Mouse (Mus musculus) adrenal gland, adult (tissue): Measurements from ENCODE around the gene Otog.

Experiments used
- DNase-seq, 2 experiments: peaks; one replicate each; pipeline ENCODE4 v3.0.0; 2022 to 2023; ENCODE audit warnings: low spot score in 1 of 2; ENCODE audit not compliant: inconsistent age in 2 of 2

Gene Otog

GRCm38 (mm10) chr7:46240696-46241095 is at the start of gene Otog:
Otog (plus strand) TSS chr7:46240987.
- DNase-seq = no peak

- no peak for DNase-seq
These were observed 45.4 kb upstream of the Otog start for GRCm38 (mm10) chr7:46195356-46195755.

DNA sequence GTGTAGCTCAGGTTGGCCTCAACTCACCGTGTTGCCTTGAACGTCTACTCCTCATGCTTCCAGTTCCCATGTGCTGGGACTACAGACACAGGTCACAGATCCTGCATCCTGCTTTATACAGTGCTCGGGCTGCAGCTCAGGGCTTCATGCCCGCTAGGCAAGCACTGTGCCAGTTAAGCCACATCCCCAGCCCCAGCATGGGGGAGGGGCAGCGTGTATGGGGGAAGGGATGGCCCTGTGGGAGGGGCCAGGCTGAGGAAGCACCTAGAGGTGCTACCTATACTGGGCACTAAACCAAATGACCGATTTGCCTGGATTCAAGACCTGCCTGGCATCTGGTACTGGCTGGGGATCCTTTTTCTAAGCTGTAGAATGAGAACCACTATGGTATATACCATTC is 40.8 kb upstream of the Otog start:
- DNase-seq = no peak

DNA sequence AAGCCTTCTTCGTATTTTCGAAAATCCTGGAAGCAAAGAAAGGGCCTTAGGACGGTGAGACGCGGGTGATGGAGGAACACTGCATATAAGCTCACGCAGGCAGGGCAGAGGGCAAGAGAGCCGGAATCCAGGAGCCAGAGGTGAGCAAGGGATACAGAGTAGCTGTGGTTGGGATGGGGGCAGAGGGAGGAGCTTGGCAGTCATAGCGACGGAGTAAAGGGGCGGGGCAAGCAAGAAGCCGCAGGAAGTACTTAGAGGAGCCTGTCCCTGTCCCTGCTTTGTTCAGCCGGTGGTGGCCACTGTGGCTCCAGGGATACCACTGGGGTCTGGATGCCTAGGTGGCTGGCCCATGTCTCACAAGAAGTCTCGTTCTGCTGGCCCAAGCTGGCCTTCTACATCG is 39.1 kb upstream of the Otog start:
- no peak for DNase-seq

- peak; percentile 18 to 68 for DNase-seq
These were observed 36.7 kb upstream of the Otog start for GRCm38 (mm10) chr7:46204046-46204471.

DNA sequence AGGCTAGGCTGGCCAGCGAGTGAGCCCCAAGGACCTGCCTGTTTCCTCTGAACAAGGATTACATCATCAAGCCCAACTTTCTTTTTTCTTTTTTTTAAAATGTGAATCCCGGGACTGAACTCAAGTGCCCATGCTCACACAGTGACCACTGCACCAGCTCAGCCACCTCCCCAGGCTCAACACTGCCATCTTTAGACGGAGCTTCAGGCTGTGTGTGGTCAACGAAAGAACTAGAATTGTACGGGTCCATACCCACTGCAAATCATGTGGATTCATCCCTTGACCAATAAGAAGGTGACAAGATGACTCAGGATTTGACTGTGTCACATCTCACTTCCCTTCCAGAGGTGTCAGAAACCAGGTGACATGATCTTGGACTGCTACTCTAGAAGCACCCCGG is 36.0 kb upstream of the Otog start:
- no peak for DNase-seq

GRCm38 (mm10) chr7:46208131-46208530 is 32.7 kb upstream of the Otog start:
- DNase-seq = no peak

DNA sequence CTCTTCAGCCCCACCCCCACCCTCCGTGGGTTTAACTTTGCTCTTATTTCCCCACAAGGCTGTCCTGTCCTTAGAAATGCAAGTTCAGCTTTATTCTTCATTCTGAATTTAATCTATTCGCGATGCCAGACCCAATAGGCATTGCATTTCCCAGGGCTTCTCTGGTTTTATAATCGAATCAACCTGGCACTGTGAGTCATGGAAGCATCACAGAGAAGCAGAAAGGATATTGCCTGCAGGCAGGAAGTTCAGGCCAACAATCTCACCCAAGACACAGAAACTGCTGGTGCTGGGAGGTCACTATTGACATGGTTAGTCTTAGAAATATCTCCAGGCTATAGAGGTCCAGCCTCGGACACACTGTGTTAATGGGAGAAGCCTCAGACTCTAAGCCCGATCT is 30.5 kb upstream of the Otog start:
- peak; percentile 11 to 32 for DNase-seq

DNA sequence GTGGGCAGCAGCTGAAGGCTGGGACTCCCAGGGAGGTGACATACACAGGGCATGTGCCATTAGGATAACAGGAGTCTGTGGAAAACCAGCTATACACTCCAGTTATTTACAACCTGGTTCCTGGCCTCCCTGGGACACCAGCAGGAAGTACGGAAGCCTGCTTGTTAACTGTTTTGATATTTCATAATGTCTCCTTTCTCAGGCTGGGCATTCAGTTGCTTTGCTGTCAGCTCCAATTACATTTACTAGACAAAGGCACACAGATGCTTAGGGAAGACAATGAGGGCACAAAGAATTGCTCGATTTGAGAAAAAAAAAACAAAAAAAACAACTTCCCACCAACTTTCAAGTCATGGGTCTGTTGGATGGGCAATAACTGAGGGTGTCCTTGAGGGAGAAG is 24.3 kb upstream of the Otog start:
- no peak for DNase-seq

DNA sequence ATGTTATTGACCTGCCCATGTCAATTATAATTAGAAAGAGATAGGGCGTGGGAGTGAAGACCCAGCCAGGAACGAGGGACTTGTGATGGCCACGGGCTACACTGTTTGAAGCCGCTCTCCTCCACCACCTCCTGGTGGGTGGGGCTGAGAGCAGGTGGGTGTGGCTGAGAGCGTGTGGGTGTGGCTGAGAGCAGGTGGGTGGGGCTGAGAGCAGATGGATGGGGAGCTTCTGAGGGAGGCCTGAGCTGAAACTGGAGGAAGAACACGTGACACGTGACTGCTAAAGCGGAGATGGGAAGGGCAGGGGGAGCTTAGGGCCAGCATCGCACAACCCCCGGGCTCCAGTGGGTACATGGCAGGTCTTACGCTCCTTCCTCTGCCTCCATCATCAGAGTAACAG is 22.4 kb upstream of the Otog start:
- no peak for DNase-seq

- DNase-seq = no peak
These were observed 20.1 kb upstream of the Otog start for GRCm38 (mm10) chr7:46220591-46221129.

DNA sequence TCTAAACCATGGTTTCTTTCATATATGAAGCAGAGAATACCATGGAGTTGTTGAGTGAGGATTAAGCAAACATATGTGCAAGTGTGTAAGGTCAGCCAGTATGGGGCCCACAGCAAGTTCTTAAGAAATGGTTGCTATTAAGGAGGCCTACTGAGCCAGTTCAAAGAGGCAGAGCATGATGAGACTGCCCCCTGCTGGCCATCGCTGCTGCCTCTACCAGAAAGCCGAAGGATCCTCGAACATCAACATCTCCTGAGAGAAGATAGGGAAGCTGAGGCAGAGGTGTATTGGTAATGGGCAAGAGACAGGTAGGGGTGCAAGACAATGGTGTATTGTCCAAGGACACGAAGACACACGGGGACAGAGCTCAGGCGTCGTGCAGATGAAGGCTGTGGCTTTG is 14.5 kb upstream of the Otog start:
- peak; percentile 28 to 80 for DNase-seq

GRCm38 (mm10) chr7:46226936-46227335 is 13.9 kb upstream of the Otog start:
- no peak for DNase-seq

DNA sequence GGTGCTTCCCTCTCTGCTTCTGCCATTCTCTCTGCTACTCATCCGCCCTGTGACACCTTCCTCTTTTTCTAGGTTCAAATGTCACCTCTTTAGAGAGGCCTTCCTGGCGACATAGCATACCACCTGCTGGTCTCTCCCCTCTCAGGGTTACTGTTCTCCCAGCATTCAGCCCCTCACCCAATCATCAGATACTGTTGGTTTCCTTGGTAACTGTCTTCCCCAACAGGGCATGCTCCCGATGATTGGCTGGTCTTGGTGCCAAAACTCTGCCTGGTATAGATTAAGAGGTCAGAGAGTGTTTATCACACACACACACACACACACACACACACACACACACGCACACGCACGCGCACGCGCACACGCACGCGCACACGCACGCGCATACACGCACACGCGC is 4.8 kb upstream of the Otog start:
- DNase-seq = no peak

DNA sequence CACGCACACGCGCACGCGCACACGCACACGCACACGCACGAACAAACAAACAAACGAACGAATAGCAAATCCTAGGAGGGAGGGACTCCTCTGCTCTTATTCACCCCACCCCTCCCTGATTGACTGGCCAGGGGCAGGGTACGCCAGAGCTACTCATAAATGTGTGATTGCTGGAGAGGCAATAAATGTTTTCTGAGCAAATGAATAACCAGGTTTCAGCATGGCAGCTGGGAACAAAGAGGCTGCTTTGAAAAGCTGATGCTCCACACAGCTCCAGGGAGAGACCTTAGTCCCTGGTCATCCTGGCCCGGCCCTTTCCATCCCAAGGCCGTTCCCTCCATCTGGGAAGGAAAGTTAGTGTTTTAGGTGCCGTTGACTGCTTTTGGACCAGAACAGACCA is 4.4 kb upstream of the Otog start:
- no peak for DNase-seq

- DNase-seq = no peak
These were observed 3.6 kb upstream of the Otog start for GRCm38 (mm10) chr7:46237192-46237591.

GRCm38 (mm10) chr7:46238346-46238745 is 2.4 kb upstream of the Otog start, which contains the start of gene Ush1c:
Ush1c (minus strand) TSS chr7:46238503.
- DNase-seq = no peak

GRCm38 (mm10) chr7:46240091-46240490 is 696 bp upstream of the Otog start:
- no peak for DNase-seq

GRCm38 (mm10) chr7:46246876-46247275 is 6.1 kb downstream of the Otog start:
- peak; percentile 53 to 87 for DNase-seq

GRCm38 (mm10) chr7:46247606-46248005 is 6.8 kb downstream of the Otog start:
- peak in 1 of 2 experiments; percentile 63 for DNase-seq

- no peak for DNase-seq
These were observed 11.1 kb downstream of the Otog start for GRCm38 (mm10) chr7:46251841-46252240.

- DNase-seq = no peak
These were observed 35.4 kb downstream of the Otog start for GRCm38 (mm10) chr7:46276156-46276555.

GRCm38 (mm10) chr7:46279946-46280345 is 39.2 kb downstream of the Otog start:
- peak; percentile 33 to 81 for DNase-seq

DNA sequence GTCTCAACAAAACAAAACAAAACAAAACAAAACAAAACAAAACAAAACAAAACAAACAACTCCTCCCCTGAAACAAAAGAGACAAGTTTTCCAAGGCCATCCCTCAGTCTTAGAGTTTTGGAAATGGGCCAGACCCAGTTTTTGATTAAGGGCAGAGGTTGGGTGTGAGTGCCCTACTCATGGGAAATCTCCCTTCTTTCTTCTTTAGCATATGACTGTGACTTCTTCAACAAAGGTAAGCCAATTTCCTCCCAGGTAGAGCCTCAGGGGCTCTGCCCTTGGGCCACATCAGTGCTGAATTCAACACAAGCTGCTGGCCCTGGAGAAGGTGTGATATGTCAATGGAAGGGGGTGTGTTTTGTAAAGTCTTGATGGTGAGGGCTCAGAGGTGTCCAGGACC is 40.1 kb downstream of the Otog start:
- no peak for DNase-seq
